Mouse (Mus musculus): Measurements from ENCODE around the gene Rimkla.

The Rimkla gene

DNA sequence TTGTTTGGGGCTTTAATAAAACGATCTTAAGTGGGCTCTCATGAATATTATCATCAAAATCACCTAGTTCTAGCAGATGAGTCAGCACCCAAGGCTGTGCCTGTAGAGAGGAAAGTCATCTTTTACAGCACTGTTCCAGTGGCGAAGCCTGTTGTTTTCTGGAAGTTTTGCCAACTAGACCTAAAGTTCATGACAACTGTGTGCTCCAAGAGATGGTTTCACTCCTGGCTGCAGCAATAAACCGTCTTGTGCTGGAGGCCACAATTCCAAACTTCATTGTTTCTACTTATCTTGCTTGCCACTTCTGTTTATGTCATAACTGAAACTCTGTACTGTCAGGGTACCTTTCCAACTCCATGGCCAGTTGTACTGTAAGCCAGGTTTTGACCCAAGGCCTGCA, 75.2 kb downstream of the Rimkla start:
- no peak for DNase-seq (ENCODE audit: low spot score)
